Mouse (Mus musculus) ES-Bruce4 (cell line): ENCODE measurements at regions not wholly inside any gene's neighbourhood (a gene's known extent, or its start where the extent isn't known, plus 50 kb on each side); places are given as distances from the start of the nearest gene placed in this dataset.

Experiments used
- CTCF ChIP-seq: IDR thresholded peaks from one replicate; pipeline ENCODE4 v1.8.1; 2011; ENCODE audit warnings: low read depth, low read length
- EP300 ChIP-seq: IDR thresholded peaks from 2 replicates; pipeline ENCODE4 v1.6.1; 2011; ENCODE audit warnings: low read depth, low read length; ENCODE audit not compliant: insufficient read depth
- POLR2A ChIP-seq: IDR thresholded peaks from one replicate; pipeline ENCODE4 v1.8.1; 2011; ENCODE audit warnings: low read length; ENCODE audit not compliant: insufficient read depth

DNA sequence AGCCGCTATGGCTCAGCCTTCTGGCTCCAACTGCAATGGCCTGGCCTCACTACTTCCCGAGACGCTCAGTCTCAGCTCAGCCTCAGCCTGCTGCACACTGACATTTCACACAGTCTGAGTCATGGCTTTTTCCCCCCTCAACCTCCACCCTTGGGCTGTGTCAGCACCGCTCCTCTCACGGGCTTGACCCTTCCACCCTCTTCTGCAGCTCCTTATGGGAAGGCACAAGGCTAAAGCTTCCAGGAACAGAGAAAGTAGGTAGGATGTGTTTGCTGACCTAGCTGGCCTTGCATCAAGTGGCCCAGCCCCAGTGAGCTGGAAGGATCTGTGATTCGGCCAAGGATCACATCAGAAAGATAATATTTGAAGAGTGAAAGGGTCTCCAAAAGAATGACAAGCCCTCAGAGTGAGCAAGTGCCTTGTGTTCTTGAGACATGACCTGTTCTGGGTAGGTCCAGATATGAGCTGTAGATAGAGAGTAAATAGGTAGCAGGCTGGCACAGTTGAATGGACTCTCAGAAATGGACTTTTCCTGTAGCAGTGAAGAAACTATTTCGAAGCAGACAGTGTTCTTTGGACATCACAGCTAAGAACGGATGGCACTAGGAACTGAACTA is 192.9 kb upstream of the Usp24 start:
- no peak for TF ChIP-seq EP300
- no peak for TF ChIP-seq POLR2A
- no peak for TF ChIP-seq CTCF
